Mouse (Mus musculus) heart, adult 18-20 months (tissue): ENCODE data around the gene Nr1h3. TPM values are rescaled to one million over a fixed set of nuclear protein-coding genes. Genes with fewer than 3 reads are reported as not detected.

Experiments used
- DNase-seq, 2 experiments: peaks; one replicate each; pipeline ENCODE4 v3.0.0; 2021 to 2022; ENCODE audit warnings: mixed read lengths in 1 of 2
- long read RNA-seq, 2 experiments: library from polyadenylated mRNA; stranded (forward); transcript quantifications; one replicate each; pipeline ENCODE4 v2.0.0; 2021
- total RNA-seq, 2 experiments: library from RNA; stranded (reverse); gene quantifications; 2 replicates each; pipeline ENCODE4 v1.2.3; 2021

The Nr1h3 gene
- total RNA-seq: 10 to 100 TPM; 18.1 to 26.5 TPM
- long read RNA-seq, experiment 1, transcript Nr1h3-202 (10 exons, 1,738 nt): major isoform, 7 of 21 reads
- long read RNA-seq, experiment 1, partial matches to known transcripts: 1 of 21 reads
- long read RNA-seq, experiment 1, other reads (novel, unspliced or antisense): 9 of 21 reads
- long read RNA-seq, experiment 2, transcript Nr1h3-202 (10 exons, 1,738 nt): major isoform, 8 of 17 reads
- long read RNA-seq, experiment 2, partial matches to known transcripts: 0 of 17 reads
- long read RNA-seq, experiment 2, other reads (novel, unspliced or antisense): 5 of 17 reads

- DNase-seq: peak; percentile 95 to 98
These were observed at the start of gene Nr1h3, which contains the start of gene Acp2 for GRCm38 (mm10) chr2:91202222-91202971. Nr1h3 (minus strand) TSS chr2:91202834. Acp2 (plus strand) TSS chr2:91202885.

GRCm38 (mm10) chr2:91252001-91252400 is 49.4 kb upstream of the Nr1h3 start:
- DNase-seq: peak in 1 of 2 experiments; percentile 13

- no peak for DNase-seq
These were observed 45.7 kb upstream of the Nr1h3 start for GRCm38 (mm10) chr2:91248366-91248765.

GRCm38 (mm10) chr2:91244557-91245228 is 42.1 kb upstream of the Nr1h3 start:
- no peak for DNase-seq

GRCm38 (mm10) chr2:91243416-91243815 is 40.8 kb upstream of the Nr1h3 start:
- no peak for DNase-seq

- no peak for DNase-seq
These were observed 39.9 kb upstream of the Nr1h3 start for GRCm38 (mm10) chr2:91242547-91242946.

- DNase-seq: peak in 1 of 2 experiments; percentile 36
These were observed 35.0 kb upstream of the Nr1h3 start for GRCm38 (mm10) chr2:91237511-91238080.

- peak; percentile 93 for DNase-seq
These were observed 34.2 kb upstream of the Nr1h3 start, which contains the start of gene Ddb2 for GRCm38 (mm10) chr2:91236601-91237510. Ddb2 (minus strand) TSS chr2:91236982.

GRCm38 (mm10) chr2:91229735-91230134 is 27.1 kb upstream of the Nr1h3 start:
- DNase-seq: no peak

- no peak for DNase-seq
These were observed 21.0 kb upstream of the Nr1h3 start for GRCm38 (mm10) chr2:91223614-91224013.

GRCm38 (mm10) chr2:91220501-91220900 is 17.9 kb upstream of the Nr1h3 start:
- DNase-seq: no peak

- no peak for DNase-seq
These were observed 14.4 kb upstream of the Nr1h3 start for GRCm38 (mm10) chr2:91217032-91217431.

GRCm38 (mm10) chr2:91213311-91213710 is 10.7 kb upstream of the Nr1h3 start:
- no peak for DNase-seq

GRCm38 (mm10) chr2:91206254-91206775 is 3.7 kb upstream of the Nr1h3 start:
- peak; percentile 33 to 53 for DNase-seq

GRCm38 (mm10) chr2:91202972-91203656 is 480 bp upstream of the Nr1h3 start:
- DNase-seq: no peak

- no peak for DNase-seq
These were observed 3.7 kb downstream of the Nr1h3 start for GRCm38 (mm10) chr2:91198888-91199287.

GRCm38 (mm10) chr2:91196577-91197001 is 6.0 kb downstream of the Nr1h3 start:
- DNase-seq: peak; percentile 77 to 81

- peak; percentile 92 to 94 for DNase-seq
These were observed 7.9 kb downstream of the Nr1h3 start for GRCm38 (mm10) chr2:91194624-91195332.

- DNase-seq: no peak
These were observed 12.1 kb downstream of the Nr1h3 start for GRCm38 (mm10) chr2:91190501-91190900.

- no peak for DNase-seq
These were observed 15.2 kb downstream of the Nr1h3 start for GRCm38 (mm10) chr2:91187431-91187830.
